Mouse (Mus musculus) layer of hippocampus, postnatal 10 days (tissue): ENCODE results near the gene Ccser2. TPM values are rescaled to one million over a fixed set of nuclear protein-coding genes. Genes with fewer than 3 reads are reported as not detected.

Experiments
- DNase-seq, 2 experiments: peaks; one replicate each; pipeline ENCODE4 v3.0.0; 2021; ENCODE audit warnings: low spot score in 2 of 2
- total RNA-seq, 2 experiments: library from RNA; stranded (reverse); gene quantifications; 2 replicates each; pipeline ENCODE4 v1.2.3; 2021

Ccser2 gene
- total RNA-seq, 2 experiments from 2014 or later, result 95.5 to 103 TPM

DNA sequence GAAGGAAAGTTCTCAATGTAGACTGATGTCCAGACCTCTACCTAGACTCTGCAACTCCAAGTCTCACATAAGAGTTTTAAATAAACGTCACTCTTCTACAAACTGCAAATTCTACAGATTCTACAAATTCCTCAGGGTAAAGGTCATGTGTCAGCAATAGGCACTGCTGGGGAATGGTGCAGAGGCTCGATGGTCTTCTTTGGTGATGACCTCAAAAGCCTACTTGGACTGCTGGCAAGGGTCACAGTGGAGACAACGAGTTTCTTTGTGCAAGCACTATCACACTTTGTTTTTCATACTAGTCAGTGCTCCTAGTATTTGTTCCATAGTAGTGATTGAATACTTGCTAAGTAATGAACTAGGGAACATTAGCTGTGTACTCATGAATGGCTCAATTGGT lies 85.0 kb downstream of the Ccser2 start:
- DNase-seq, result no peak

GRCm38 (mm10) chr14:36870257-36870656 lies 98.3 kb downstream of the Ccser2 start:
- DNase-seq, result no peak

- DNase-seq, result no peak
Observed at GRCm38 (mm10) chr14:36868769-36869362, 99.7 kb downstream of the Ccser2 start.

GRCm38 (mm10) chr14:36866966-36867700 lies 101.4 kb downstream of the Ccser2 start:
- DNase-seq, result peak; percentile 72 to 75

GRCm38 (mm10) chr14:36863877-36864489 lies 104.6 kb downstream of the Ccser2 start:
- DNase-seq, result peak; percentile 93 to 94

DNA sequence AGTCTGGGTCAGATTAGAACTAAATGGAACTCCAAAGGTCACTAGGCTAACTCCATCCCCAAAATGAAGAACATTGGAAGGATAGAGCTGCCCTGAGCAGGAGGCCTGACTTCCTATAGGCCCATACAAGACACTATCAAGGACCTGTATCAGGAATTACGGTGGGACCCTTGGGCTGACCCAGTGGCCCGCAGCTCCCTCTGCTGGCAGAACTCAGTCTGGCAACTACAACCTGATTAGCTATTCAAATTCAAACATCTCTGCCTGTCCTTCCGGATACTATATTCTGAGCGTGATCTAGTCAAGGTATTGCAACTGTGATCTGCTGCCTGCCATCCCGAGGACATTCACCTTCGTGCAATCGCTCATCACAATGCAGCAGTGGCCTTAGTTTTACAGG lies 106.2 kb downstream of the Ccser2 start:
- peak; percentile 69 to 75 for DNase-seq

DNA sequence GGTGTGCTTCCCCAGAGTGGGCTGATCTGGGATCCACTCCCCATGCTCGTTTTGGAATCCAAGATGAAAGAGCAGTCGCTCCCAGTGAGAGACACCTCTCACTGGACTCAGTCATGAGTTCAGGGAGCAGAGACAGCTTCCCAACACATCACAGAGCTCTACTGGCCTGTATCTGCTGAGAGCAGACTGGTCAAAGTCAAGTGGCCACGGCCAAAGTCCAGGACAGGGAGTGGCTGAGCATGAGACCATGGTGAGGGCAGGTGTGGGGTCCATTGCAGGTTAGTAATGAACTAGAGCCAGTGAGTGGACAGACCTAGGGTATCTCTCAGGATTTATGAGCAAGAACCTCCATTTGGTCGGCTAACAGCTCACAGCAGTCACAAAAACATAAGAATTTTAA lies 109.6 kb downstream of the Ccser2 start:
- no peak for DNase-seq

GRCm38 (mm10) chr14:36852972-36853371 lies 115.6 kb downstream of the Ccser2 start:
- no peak for DNase-seq

DNA sequence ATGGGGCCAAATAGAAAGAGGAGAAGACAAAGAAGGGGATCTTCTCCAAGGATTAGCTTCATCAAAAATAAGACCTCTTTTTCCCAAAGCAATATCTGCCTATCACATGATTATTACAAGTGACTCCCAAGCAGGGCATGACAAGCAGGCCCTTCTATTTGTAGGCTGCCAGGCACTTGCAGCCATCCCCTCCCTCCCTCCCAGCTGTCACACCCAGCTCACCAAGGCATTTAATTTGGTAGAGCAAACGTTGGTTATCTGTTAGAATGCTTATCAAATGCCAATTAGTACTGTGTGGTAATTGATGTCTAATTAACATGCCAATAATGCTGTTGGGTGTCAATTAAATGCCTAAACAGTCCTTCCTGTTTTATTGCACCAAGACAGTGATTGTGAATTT lies 119.7 kb downstream of the Ccser2 start:
- no peak for DNase-seq

Other genes starting within 250 kb of the Ccser2 start
- gene Rgr, start 80.2 kb upstream of the Ccser2 start, total RNA-seq, result not detected
- gene Lrit1, start 86.1 kb upstream of the Ccser2 start, total RNA-seq, result not detected
- gene Lrit2, start 99.2 kb upstream of the Ccser2 start, total RNA-seq, result not detected
- gene Cdhr1, start 129.6 kb upstream of the Ccser2 start, total RNA-seq, result 10 to 100 TPM; 12.8 to 15.8 TPM
- not detected for gene 2610528A11Rik, start 145.2 kb upstream of the Ccser2 start, total RNA-seq
- 100 to 1,000 TPM; 226 to 248 TPM for gene Ghitm, start 166.5 kb upstream of the Ccser2 start, total RNA-seq